In genomic region chr16:5183310-5183975, GRCm38 (mm10) we compare ENCODE assay signal across 27 mouse cellular contexts. TPM values are rescaled to one million over a fixed set of nuclear protein-coding genes. Genes with fewer than 3 reads are reported as not detected.
DNase-seq lines count a peak whose midpoint lies in the region; ATAC-seq and TF ChIP-seq lines count a peak whose summit lies in the region.
"Had no signal": no experiment of that assay in that cellular context is flagged by ENCODE, and none has a peak within 500 bp of the region (broad histone marks: within the 10 kb centered on the region; RNA-seq: fewer than 3 reads in every experiment).

No protein-coding gene starts in this region.

- no peak for TF ChIP-seq POLR2A in myocyte (IDR thresholded peaks at IDR 0.05; ENCODE audit: insufficient read length, low read depth)

- H3K36me3 ChIP-seq in myocyte (ENCODE audit: control insufficient read depth, insufficient read depth), result no peaks in the 10 kb centered on the region
- H3K36me3 ChIP-seq: embryonic facial prominence, embryonic 13.5 days; forebrain, embryonic 12.5 days; heart, embryonic 15.5 days; hindbrain, embryonic 12.5 days; neural tube, embryonic 13.5 days had no signal

- H3K79me2 ChIP-seq in myocyte (ENCODE audit: control insufficient read depth, insufficient read depth), result no peaks in the 10 kb centered on the region

- intact Hi-C loops in left cerebral cortex, postnatal 4 days (cut with DNase I), result no loop called here

- peak overlapping the region; percentile 9 for H3K4me2 ChIP-seq in myocyte (ENCODE audit: low read depth)
- H3K4me2 ChIP-seq: embryonic facial prominence, embryonic 13.5 days; forebrain, embryonic 12.5 days; heart, embryonic 15.5 days; hindbrain, embryonic 12.5 days; lung, embryonic 14.5 days; neural tube, embryonic 13.5 days had no signal

- no peak overlapping the region for H3ac ChIP-seq in myocyte (ENCODE audit: control insufficient read depth, insufficient read length)

- peaks cover 15% of the 10 kb centered on the region for H3K27me3 ChIP-seq in myocyte (ENCODE audit: control insufficient read depth, insufficient read depth, insufficient read length)
- H3K27me3 ChIP-seq: embryonic facial prominence, embryonic 13.5 days; heart, embryonic 15.5 days had no signal

- peak; percentile 21; the same call in 1 of the 2 replicates for ATAC-seq in cerebellum, adult (ENCODE audit: insufficient number of reproducible peaks, low FRiP score, low TSS enrichment)
- ATAC-seq: intestine, embryonic 16.5 days; midbrain, embryonic 16.5 days had no signal

- DNase-seq in cerebellum, adult 11 months, result no peak
- DNase-seq in left cerebral cortex, postnatal 4 days, result peak; percentile 66
- no peak for DNase-seq in left cerebral cortex, adult 11 months (ENCODE audit: low spot score)
- DNase-seq in cerebellum, postnatal 10 days, result peak; percentile 78 to 81
- no peak for DNase-seq in layer of hippocampus, postnatal 14 days (ENCODE audit: low spot score in 2 of 2)
- DNase-seq in frontal cortex, adult 2 months (ENCODE audit: extremely low spot score in 1 of 2, low spot score in 1 of 2), result no peak
- DNase-seq: embryo, embryonic 11 days; kidney, adult 8-10 months; kidney, postnatal 4 days; layer of hippocampus, postnatal 36 days; liver; lung, embryonic 14.5 days; lung, postnatal 14 days; thymus, postnatal 4 days had no signal

- H3K4me3 ChIP-seq in myocyte, result no peak overlapping the region
- H3K4me3 ChIP-seq: embryonic facial prominence, embryonic 13.5 days; forebrain, embryonic 12.5 days; heart, embryonic 15.5 days; hindbrain, embryonic 12.5 days; neural tube, embryonic 13.5 days had no signal

TF ChIP-seq in myocyte, 11 proteins besides CTCF, POLR2A, EP300 and RAD21:
- TF ChIP-seq SRF (IDR thresholded peaks at IDR 0.05; ENCODE audit: control insufficient read depth, insufficient read length, low read depth) (no peak), TCF12 (IDR thresholded peaks at IDR 0.05; ENCODE audit: insufficient read depth, poor library complexity, severe bottlenecking) (peak; percentile 41), POLR2AphosphoS2 (IDR thresholded peaks at IDR 0.05; ENCODE audit: insufficient read length, low read depth) (no peak), E2F4 (IDR thresholded peaks at IDR 0.05; ENCODE audit: insufficient read depth) (no peak), MYOG (IDR thresholded peaks at IDR 0.05; ENCODE audit: control insufficient read depth in 1 of 3, insufficient read depth in 1 of 3, insufficient read length in 2 of 3, low read depth in 2 of 3) (peak in 2 of 3 experiments; percentile 78 to 88), MYOD1 (IDR thresholded peaks at IDR 0.05; ENCODE audit: control insufficient read depth in 1 of 3, insufficient read length in 2 of 3, low read depth in 2 of 3) (peak; percentile 25 to 95 (median 88)), REST (IDR thresholded peaks at IDR 0.05; ENCODE audit: insufficient read depth, insufficient read length) (no peak), TCF3 (IDR thresholded peaks at IDR 0.05; ENCODE audit: insufficient read length, low read depth) (peak; percentile 28)

RNA-seq across cellular contexts. Expression of gene Nagpa, which starts 20.4 kb away (rescaled TPM):
- total RNA-seq in left cerebral cortex, postnatal 4 days (2021), result 1 to 10 TPM; 6.8 to 7.5 TPM
- polyA plus RNA-seq in myocyte (2012; fragmentation: generic; extraction: Trizol), result 12.0 TPM
- total RNA-seq in layer of hippocampus, postnatal 14 days (2021), result 1 to 10 TPM; 8.8 to 9.4 TPM
- polyA plus RNA-seq in frontal cortex, adult 2 months (2012; rRNA removed), result 19.2 and 20.1 TPM in 2 replicates

RNA-seq across cellular contexts. Expression of gene Sec14l5, which starts 36.5 kb away (rescaled TPM):
- total RNA-seq in left cerebral cortex, postnatal 4 days (2021), result under 1 TPM; 0.10 to 0.18 TPM
- 0.05 TPM for polyA plus RNA-seq in myocyte (2012; fragmentation: generic; extraction: Trizol)
- 1 to 10 TPM; 2.4 to 3.4 TPM for total RNA-seq in layer of hippocampus, postnatal 14 days (2021)
- 8.0 and 9.2 TPM in 2 replicates for polyA plus RNA-seq in frontal cortex, adult 2 months (2012; rRNA removed)
- total RNA-seq: granulocyte monocyte progenitor cell, adult 5-6 weeks had no signal
- polyA plus RNA-seq: intestine, embryonic 16.5 days; kidney, postnatal 0 days; limb, embryonic 11.5 days had no signal

RNA-seq across cellular contexts. Expression of gene AU021092, which starts 38.7 kb away (rescaled TPM):
- total RNA-seq in left cerebral cortex, postnatal 4 days (2021), result 10 to 100 TPM; 10.2 to 11.3 TPM
- 1.3 TPM for polyA plus RNA-seq in myocyte (2012; fragmentation: generic; extraction: Trizol)
- total RNA-seq in layer of hippocampus, postnatal 14 days (2021), result 1 to 10 TPM; 9.6 to 9.8 TPM
- polyA plus RNA-seq in frontal cortex, adult 2 months (2012; rRNA removed), result 7.9 and 8.0 TPM in 2 replicates
- total RNA-seq: CH12.LX; granulocyte monocyte progenitor cell, adult 5-6 weeks had no signal

RNA-seq across cellular contexts. Expression of gene Alg1, which starts 50.0 kb away (rescaled TPM):
- total RNA-seq in left cerebral cortex, postnatal 4 days (2021), result 10 to 100 TPM; 29.9 to 30.8 TPM
- polyA plus RNA-seq in myocyte (2012; fragmentation: generic; extraction: Trizol), result 46.8 TPM
- 10 to 100 TPM; 25.6 to 30.7 TPM for total RNA-seq in layer of hippocampus, postnatal 14 days (2021)
- polyA plus RNA-seq in frontal cortex, adult 2 months (2012; rRNA removed), result 52.9 and 56.7 TPM in 2 replicates

RNA-seq across cellular contexts. Expression of gene Ppl, which starts 51.2 kb away (rescaled TPM):
- under 1 TPM; 0.18 to 0.26 TPM for total RNA-seq in left cerebral cortex, postnatal 4 days (2021)
- polyA plus RNA-seq in myocyte (2012; fragmentation: generic; extraction: Trizol), result 0.02 TPM
- under 1 TPM; 0.91 to 0.99 TPM for total RNA-seq in layer of hippocampus, postnatal 14 days (2021)
- 0.17 and 0.24 TPM in 2 replicates for polyA plus RNA-seq in frontal cortex, adult 2 months (2012; rRNA removed)
- total RNA-seq: granulocyte monocyte progenitor cell, adult 5-6 weeks had no signal

Comparison
In these comparisons a context has a peak if more than half of its experiments do, and no peak if none do; other contexts are left out.
1. DNase-seq: peak in left cerebral cortex, postnatal 4 days (single experiment) and cerebellum, postnatal 10 days (2 of 2); none in cerebellum, adult 11 months (single experiment), left cerebral cortex, adult 11 months (single experiment), layer of hippocampus, postnatal 14 days (0 of 2) and frontal cortex, adult 2 months (0 of 2).